Mouse (Mus musculus) cerebellum, adult 2 months (tissue): ENCODE measurements around the gene Pgpep1.

Experiments used
- CTCF ChIP-seq: fragments of 200-500 bp; IDR thresholded peaks from 2 replicates; pipeline ENCODE4 v1.5.1; 2011; ENCODE audit warnings: low read depth, mild to moderate bottlenecking, control low read depth, low read length, moderate library complexity, borderline replicate concordance; ENCODE audit not compliant: insufficient read depth
- POLR2A ChIP-seq: fragments of 200-500 bp; IDR thresholded peaks from 2 replicates; pipeline ENCODE4 v1.6.1; 2011; ENCODE audit warnings: low read length, control low read depth, borderline replicate concordance; ENCODE audit not compliant: insufficient read depth

DNA sequence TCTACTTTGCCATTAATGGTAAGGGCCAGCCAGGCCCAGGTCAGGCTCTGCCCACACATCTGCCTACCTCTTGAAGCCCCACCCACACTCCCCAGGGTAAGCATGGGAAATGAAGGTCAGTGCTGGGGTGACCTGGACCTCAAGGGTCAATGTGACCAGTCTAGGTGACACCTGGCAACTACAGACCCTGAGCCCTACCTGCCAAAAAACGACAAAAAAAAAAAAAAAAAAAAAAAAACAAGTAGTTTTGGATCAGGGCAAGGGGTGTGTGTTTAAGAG lies 12.1 kb downstream of the Pgpep1 start:
- no peak for TF ChIP-seq CTCF
- no peak for TF ChIP-seq POLR2A
